Mouse (Mus musculus) T-helper 17 cell (primary cell): ENCODE results near the gene Furin.

Experiments
- in situ Hi-C, 2 experiments: fragments of 300-600 bp; cut with MboI, MseI; formaldehyde crosslinking; loops; 1 replicate in 1 of 2; 2 replicates in 1 of 2; pipeline ENCODE4 v1.15.1; 2025; ENCODE audit warnings: high pct_unique_total_duplicates in 2 of 2

The Furin gene

GRCm38 (mm10) chr7:80374280-80374679, 31.0 kb downstream of the Furin start:
- in situ Hi-C loops, result no loop called here

DNA sequence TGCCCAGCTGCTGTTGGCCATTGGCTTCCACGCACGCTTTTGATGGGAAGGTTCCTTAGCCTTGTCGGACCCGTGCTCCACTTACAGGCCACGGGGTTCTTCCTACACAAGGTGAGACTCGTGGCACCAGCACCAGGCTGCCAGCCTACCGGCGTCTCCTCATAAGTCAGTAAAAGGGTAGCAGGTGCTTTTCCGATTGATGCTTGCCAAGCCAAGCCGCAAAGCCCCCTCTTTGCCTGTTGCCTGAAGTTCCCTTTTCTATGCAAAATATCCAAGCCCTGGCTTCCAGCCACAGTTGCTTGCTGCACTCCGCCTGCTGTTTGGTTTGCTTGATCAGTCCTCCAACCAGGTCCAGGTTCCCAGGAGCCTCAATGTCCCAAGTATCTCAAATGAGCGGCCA, 31.4 kb downstream of the Furin start:
- in situ Hi-C loops, result no loop called here

- in situ Hi-C loops, result no loop called here
Observed at GRCm38 (mm10) chr7:80373352-80373751, 31.9 kb downstream of the Furin start.

DNA sequence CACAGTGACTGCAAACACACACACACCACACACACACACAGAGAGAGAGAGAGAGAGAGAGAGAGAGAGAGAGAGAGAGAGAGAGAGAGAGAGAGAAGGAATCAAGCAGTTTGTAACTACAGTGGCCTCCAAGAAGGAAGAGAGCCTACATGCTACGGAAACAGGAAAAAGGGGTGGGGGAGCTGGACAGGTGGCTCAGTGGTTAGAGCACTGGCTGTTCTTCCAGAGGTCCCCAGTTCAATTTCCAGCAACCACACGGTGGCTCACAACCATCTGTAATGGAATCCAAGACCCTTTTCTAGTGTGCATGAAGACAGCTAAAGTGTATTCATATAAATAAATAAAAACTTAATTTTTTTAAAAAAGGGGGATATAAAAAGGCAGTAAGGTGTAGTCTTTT, 32.6 kb downstream of the Furin start:
- in situ Hi-C loops, result no loop called here

DNA sequence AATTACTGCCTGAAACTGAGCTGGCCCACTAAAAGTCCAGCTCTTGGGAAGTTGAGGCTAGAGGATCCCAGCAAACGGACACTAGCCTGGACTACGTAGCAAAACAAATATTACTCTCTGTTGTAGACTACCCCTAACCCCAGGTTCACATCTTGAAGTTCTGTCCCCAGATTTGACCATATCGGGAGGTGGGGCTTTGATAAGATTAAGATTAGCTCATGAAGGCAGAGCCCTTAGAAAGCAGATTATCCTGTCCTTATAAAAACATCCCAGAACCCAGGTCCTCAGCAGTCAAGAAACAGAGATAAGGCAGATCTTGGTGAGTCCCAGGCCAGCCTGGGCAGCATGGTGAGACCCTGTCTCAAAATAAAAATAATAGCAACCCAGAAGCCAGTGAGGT, 33.1 kb downstream of the Furin start:
- in situ Hi-C loops, result no loop called here

DNA sequence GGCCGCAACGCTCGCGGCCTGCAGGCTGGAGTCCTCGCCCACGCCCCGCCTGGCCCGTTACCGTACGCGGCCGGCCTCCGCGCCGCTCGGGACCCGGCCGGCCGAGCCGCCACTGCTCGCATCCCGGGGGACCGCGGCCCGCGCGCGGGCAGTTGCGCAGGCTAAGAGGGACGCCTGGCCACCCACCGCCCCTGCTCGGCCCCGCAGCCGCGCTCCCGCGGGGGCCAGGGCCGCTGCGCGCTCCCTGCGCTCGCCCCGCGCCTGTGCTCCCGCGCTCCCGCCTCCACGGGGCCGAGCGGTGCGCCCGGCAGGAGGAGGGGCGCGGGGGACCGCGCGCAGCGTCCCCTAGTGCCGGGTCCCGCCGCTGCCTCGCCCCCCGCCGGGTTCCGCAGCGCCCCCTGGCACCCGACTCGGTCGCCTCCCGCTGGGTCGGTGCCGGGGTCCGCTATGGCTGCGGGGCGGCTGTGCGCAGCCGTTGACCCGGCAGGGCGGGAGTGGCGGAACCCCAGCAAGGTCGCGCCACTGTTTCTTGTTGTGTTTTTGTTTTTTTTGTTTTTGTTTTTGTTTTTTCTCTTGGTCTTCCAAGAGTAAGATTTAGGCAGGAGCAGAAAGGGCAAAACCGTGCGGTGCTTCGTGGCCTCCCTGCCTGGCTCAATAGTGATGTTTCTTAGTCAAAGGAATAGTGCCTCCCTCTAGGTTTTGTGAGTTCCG, 34.0 kb downstream of the Furin start, which contains the start of gene Man2a2:
Gene Man2a2 (minus strand): TSS at position 335 of the 711 bp plus-strand sequence.
- in situ Hi-C loops, result no loop called here

- in situ Hi-C loops, result no loop called here
Observed at GRCm38 (mm10) chr7:80370649-80371040, 34.6 kb downstream of the Furin start.

DNA sequence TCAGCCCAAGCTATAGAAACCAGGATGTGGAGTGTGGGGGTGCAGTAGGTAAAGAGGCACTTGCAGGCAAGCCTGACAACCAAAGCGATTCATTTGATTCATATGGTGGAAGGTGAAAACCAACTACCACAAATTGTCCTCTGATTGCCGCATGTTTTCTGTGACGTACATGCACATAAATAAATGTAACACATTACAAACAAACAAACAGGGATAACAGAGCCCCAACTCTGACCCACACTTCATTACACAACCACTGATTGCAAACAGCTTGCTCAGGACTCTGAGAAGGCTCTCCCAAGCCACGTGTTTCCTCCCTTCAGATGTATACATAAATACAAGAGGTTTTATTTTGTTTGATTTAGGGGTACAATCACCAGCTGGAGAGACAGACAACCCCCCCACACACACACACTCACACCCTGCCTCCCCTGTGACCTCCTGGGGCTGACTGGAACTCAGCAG, 35.2 kb downstream of the Furin start:
- in situ Hi-C loops, result no loop called here

DNA sequence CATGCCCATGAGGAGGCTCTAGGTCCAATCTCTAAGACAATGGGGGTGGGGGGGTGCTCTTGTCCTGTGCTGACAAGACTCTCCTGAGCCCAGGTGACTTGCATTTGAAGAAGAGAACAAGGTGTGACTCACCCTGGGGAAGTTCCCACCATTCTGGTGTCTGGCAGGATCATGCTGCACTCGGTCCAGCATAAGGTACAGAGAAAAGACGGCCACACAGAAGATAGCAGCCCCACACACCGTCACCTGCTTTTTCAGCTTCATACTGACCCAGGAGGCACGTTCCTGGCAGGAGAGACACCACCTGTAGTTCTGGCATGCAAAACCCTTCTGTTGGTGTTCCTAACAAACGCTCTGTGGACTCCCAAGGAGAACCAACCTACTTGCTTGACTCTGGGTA, 35.8 kb downstream of the Furin start:
- in situ Hi-C loops, result no loop called here

DNA sequence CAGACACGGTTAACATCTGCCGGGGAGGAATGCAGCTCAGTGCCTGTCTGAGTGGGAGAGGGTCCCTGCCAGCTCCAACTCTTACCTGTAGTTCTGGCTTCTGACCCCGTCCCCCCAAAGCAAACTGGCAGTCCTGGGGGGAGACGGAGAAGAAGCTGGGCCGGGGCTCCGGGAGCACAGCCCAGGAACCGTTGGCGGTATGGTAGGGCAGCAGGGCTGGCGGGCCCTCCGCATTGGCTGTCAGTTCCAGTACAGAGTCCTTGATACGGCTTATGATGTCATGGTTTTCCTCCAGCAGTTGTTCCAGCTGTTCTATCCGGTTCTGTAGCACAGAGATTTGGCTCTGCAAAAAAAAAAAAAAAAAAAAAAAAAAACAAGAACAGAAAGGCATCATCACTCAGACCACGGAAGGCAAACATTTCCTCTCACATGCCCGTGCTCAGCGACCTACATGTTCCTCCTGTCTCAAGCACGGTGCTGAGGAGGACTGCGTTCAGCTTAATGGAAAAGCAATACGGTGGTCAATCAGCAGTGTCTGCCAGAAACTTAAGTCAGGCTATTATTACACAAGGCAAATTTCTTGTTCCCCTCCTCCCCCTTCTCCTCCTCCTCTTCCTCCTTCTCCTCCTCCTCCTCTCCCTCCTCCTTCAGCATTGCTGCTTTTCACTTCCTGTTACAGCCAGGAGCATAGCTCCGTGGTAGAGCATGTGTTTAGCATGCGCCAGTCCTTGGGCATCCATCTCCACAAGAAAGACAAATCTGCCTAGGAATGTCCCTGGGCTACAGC, 36.4 kb downstream of the Furin start:
- in situ Hi-C loops, result no loop called here

DNA sequence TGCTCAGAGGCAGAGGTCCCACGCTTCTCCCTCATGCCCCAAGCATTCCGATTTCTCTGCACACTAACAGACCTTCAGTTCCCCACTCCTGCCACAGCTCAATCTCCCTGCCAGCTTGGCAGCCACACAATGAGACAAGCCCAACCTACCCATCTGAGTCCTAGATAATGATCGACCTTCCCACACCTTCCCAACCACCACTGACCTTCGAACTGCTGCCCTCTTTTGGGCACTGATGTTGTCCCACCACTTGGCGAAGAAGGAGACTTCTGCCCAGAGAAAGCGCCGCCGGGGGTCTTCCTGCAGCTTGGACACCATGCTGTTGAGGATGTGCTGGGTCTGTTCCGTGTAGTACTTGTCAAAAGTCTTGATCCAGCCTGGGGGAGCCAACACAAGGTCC, 37.2 kb downstream of the Furin start:
- in situ Hi-C loops, result no loop called here

GRCm38 (mm10) chr7:80367232-80367631, 38.0 kb downstream of the Furin start:
- in situ Hi-C loops, result no loop called here

- in situ Hi-C loops, result no loop called here
Observed at GRCm38 (mm10) chr7:80365759-80366158, 39.5 kb downstream of the Furin start.

DNA sequence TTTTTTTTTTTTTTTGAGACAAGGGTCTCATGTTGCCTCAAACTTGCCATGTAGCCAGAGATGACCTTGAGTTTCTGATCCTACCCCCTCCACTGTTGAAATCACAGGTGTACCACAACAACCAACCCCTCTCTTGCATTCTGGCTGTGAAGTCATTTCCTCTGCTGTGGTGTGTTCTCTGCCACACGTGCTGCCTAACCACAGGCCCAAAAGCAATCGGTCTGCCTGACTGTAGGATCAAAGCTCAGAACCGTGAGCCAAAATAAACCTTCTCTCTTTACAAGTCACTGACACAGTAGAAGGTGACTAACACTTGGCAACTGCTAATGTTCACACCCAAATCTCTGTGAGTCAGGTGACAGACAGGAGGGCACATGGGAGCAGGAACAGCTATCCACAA, 44.8 kb downstream of the Furin start:
- in situ Hi-C loops, result loop anchor here in 1 of 2 experiments (5.0 kb wide), 1 partner anchor 952 kb away; no protein-coding TSS in a partner anchor

DNA sequence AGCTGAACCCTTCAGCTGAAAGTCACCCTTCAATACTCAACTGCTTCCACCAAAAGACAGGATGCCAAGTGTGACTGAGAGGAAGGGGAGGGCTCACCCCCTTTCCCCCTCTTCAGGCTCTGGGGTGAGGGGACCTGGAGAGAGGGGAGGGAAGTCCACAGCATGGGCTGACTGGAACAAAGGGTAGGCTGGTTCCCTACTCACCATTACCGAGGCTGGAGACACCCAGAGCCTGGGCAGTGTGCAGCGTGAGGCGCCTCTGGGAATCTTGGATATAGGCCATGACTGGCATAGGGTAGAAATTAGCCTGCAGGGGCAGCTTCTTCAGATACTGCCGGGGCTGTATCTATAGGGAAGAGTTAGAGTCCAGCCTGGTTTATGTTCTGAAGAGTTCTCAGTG, 47.2 kb downstream of the Furin start:
- in situ Hi-C loops, result no loop called here

DNA sequence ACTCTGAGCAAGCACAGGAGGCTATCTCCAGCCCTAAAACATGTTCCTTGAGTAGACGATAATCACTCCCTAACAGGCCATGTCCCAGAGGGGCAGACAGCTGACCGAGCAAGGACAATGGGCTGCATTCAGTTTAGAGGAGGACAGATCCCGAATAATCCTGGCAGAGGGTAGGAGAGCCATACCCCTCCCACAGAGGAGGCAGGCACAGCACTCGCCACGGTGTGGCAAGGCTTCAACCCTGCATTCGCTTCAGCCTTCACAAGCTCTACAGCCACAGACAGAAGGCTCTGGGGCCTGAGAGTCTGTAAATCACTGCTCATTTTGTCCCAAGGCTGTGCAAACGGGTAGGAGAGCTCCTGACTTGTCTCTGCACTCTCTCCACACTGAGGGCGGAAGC, 48.1 kb downstream of the Furin start:
- in situ Hi-C loops, result no loop called here

DNA sequence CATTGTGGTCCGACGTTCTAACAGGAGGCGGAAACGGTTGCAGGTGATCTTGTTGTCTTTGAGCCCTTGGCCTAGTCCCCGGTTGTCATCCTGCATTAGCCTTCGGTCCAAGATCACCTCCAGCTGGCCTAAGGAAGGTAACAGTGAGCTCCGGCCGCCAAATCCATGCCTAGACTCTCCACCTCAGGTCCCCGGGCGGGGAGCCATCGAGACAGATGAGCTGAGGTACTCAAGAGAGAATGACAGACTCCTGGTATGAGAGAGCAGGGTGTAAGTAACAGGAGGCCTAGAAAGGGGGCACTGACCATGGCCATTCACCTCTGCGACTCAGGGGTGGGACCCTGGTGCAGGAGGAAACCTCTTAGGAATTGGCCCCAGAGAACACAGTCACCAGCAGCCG, 48.9 kb downstream of the Furin start:
- in situ Hi-C loops, result no loop called here

GRCm38 (mm10) chr7:80352920-80353319, 52.3 kb downstream of the Furin start:
- in situ Hi-C loops, result no loop called here

- in situ Hi-C loops, result no loop called here
Observed at GRCm38 (mm10) chr7:80350808-80351207, 54.4 kb downstream of the Furin start.

DNA sequence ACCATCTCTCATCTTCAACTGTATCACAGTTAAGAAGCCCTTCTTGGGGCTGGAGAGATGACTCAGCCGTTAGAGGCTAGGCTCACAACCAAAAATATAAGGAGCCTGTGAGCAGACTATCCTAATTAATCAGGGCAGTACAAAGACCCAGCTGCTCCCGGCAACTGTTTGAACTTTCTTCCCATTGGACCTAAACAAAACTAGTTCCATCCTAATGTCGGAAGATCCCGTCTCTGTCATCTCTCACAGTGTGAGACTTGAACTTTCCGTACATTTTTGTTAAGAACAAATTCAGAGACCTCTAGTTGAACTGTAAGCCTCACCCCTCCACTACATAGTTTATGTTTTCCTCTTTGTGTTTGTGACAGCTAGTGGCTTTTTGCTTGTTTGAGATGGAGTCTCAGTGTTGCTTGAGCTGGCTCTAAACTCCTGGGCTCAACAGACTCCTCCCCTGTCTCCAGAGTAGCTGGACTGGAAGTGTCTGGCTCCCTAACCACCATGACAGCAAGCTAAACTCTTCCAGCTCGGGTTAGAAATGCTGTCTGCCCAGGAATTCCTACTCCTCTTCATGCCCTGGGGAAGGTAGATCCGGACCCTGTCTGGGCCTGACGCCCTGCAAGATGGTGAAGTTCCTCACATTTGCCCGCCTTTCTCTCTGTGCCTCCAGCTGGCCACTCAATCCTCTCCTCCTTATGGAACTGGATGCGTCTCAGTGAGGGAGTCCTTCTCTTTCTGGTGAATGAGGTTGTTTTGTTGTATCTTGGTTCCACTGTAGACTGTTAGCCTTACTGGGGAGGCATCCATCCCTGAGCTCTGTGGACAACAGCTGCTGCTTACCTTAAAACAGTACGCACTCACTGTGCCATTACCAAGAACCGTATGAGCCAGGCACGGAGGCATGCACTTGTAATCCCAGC, 57.3 kb downstream of the Furin start:
- in situ Hi-C loops, result no loop called here

DNA sequence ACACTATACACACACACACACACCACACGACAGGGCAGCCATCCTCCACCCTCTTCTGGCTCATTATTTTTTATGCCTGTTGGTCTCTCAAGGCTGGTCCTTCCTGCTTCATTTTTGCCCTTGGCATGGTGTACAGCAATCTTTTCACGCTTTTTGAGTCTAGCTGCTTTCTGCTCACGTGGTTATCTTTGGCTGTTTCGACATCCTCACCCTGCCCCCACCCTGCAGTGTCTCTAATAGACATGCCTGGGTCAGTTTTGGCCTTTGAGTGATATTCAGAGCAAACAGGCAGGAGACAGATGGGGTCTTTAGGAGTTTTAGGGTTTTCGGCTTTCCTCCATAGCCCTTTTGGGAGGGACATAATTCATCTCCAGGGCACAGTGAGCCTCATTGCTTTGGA, 58.4 kb downstream of the Furin start:
- in situ Hi-C loops, result no loop called here

GRCm38 (mm10) chr7:80346173-80346572, 59.1 kb downstream of the Furin start:
- in situ Hi-C loops, result no loop called here
